ENCODE assay signal across 30 mouse cellular contexts in the genomic region with DNA sequence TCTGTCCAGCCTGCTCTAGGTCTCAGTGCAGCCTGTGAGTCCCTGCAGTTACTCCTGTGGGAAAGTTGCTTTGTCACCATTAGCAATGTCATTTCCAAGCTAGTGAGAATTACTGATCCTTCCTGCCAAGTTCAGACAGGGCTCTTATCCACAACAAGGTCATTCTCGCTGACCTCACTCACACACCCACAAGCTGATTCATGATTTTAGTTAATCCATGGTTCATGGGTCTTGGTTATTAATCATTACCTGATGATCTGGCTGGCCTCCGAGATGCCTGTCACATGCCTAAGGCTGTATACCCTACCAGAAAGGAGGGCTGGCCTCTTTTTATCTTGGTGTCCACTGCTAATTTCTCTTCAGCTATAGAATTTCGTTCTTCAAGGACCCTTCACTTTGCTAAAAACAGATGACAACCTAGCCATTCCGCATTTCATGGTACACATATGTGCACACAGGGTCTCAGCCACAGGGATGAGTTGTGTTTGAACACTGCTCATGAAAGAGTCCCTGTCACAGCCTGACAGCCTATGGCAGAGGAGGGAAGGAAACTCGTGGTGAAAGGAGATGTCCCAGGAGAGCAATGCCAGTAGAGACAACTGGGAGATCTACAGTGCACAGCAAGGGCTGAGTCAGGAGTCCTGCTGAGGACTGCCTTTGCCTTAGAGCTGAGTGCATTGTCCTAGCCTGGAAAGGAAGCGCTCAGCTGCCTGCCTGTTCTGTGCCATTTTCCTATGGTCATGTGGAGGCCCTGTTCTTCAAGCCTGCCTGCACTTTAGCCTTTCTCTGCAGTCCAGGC. TPM values are rescaled to one million over a fixed set of nuclear protein-coding genes. Genes with fewer than 3 reads are reported as not detected.
DNase-seq lines count a peak whose midpoint lies in the region; ATAC-seq and TF ChIP-seq lines count a peak whose summit lies in the region.
"Not testable (repeated sequence)": the region's sequence is repeated elsewhere in the genome, so short reads cannot be mapped to it uniquely, and the experiment has no call there.
"Had no signal": no experiment of that assay in that cellular context is flagged by ENCODE, and none has a peak within 500 bp of the region (broad histone marks: within the 10 kb centered on the region; RNA-seq: fewer than 3 reads in every experiment).

No protein-coding gene starts in this region.

- H3K9me3 ChIP-seq in intestine, postnatal 0 days (ENCODE audit: control insufficient read depth); kidney, embryonic 15.5 days (replicated peaks): not testable (repeated sequence)

- H3K4me2 ChIP-seq in intestine, postnatal 0 days (replicated peaks; ENCODE audit: low read depth); kidney, embryonic 15.5 days: not testable (repeated sequence)

- not testable (repeated sequence) for H3K36me3 ChIP-seq in C2C12 (ENCODE audit: control insufficient read depth, insufficient read depth); intestine, postnatal 0 days (ENCODE audit: control insufficient read depth, insufficient read depth); kidney, embryonic 15.5 days

- not testable (repeated sequence) for H3K79me3 ChIP-seq in C2C12 (ENCODE audit: low read depth)

- H3K79me2 ChIP-seq in C2C12 (ENCODE audit: control insufficient read depth, insufficient read depth) = not testable (repeated sequence)

- H3K4me1 ChIP-seq in intestine, postnatal 0 days (replicated peaks; ENCODE audit: control insufficient read depth, insufficient read depth, low read length); kidney, embryonic 15.5 days: not testable (repeated sequence)

- H3K4me3 ChIP-seq in C2C12 (ENCODE audit: insufficient read depth, poor library complexity, severe bottlenecking); intestine, postnatal 0 days (ENCODE audit: low read depth, low read length); kidney, embryonic 15.5 days (replicated peaks): not testable (repeated sequence)

- ATAC-seq in intestine, postnatal 0 days = peak; percentile 85
- peak; percentile 58 for ATAC-seq in kidney, embryonic 15.5 days (replicated peaks; ENCODE audit: low FRiP score)

- peak overlapping the region; percentile 75 for H3K27ac ChIP-seq in intestine, postnatal 0 days (ENCODE audit: low read depth, low read length)
- peak overlapping the region; percentile 67 for H3K27ac ChIP-seq in kidney, embryonic 15.5 days

- H3K9ac ChIP-seq in intestine, postnatal 0 days (ENCODE audit: low read depth, low read length); kidney, embryonic 15.5 days: not testable (repeated sequence)

- DNase-seq in adrenal gland, adult 8-10 months = peak; percentile 62
- DNase-seq in heart, adult 18-20 months = peak; percentile 36 to 39
- DNase-seq in kidney, postnatal 36 days = peak; percentile 79 to 93
- DNase-seq in ovary, adult 18-20 months (ENCODE audit: low spot score) = peak; percentile 26
- peak; percentile 59 for DNase-seq in urinary bladder, postnatal 14 days (ENCODE audit: low spot score)

- peak overlapping the region; percentile 24 for H3ac ChIP-seq in C2C12 (ENCODE audit: control insufficient read depth, insufficient read length, low read depth)

- not testable (repeated sequence) for TF ChIP-seq CTCF in C2C12 (IDR thresholded peaks at IDR 0.05; ENCODE audit: control insufficient read depth, insufficient read depth, insufficient read length); intestine, postnatal 0 days (IDR thresholded peaks at IDR 0.05; ENCODE audit: low read depth)

- WGBS in intestine, postnatal 0 days = 46% methylated on average over 6 of the region's 6 CpGs
- WGBS in kidney, embryonic 15.5 days = 65% methylated on average over 6 of the region's 6 CpGs

- H3K27me3 ChIP-seq in C2C12 (ENCODE audit: control insufficient read depth, insufficient read depth, insufficient read length); intestine, postnatal 0 days (replicated peaks; ENCODE audit: control insufficient read depth, insufficient read depth, low read length); kidney, embryonic 15.5 days: not testable (repeated sequence)

TF ChIP-seq in C2C12, 6 proteins besides CTCF, POLR2A, EP300 and RAD21:
- TF ChIP-seq MYOD1 (IDR thresholded peaks at IDR 0.05; ENCODE audit: control insufficient read depth, insufficient read length, low read depth) = peak; percentile 5
- peak; percentile 31 for TF ChIP-seq USF1 (IDR thresholded peaks at IDR 0.05; ENCODE audit: low read depth)

RNA-seq across cellular contexts. Expression of a gene that starts 7.2 kb away (rescaled TPM):
- polyA plus RNA-seq in C2C12 (2012; fragmentation: generic; extraction: Trizol) = 0.09 TPM
- 1 to 10 TPM in 2 of 4 experiments, not detected in 2; 6.1 to 7.5 TPM for total RNA-seq in adrenal gland, adult 8-10 months (2022)
- 1 to 10 TPM; 2.1 to 2.2 TPM for total RNA-seq in heart, adult 18-20 months (2021)
- 94.5 and 130 TPM in 2 replicates for polyA plus RNA-seq in intestine, postnatal 0 days (2015; fragmentation: Nextera tagmentation; extraction: Ambion mirVana)
- polyA plus RNA-seq in kidney, embryonic 15.5 days (2015; fragmentation: Nextera tagmentation; extraction: Ambion mirVana) = 41.3 and 45.0 TPM in 2 replicates
- total RNA-seq: common myeloid progenitor, adult 5-6 weeks; gastrocnemius, adult 2 months; gastrocnemius, postnatal 4 days; heart, postnatal 14 days; hindbrain, postnatal 0 days; megakaryocyte, adult 5-6 weeks; monocyte, adult 5-6 weeks had no signal
- polyA plus RNA-seq: forebrain, embryonic 14.5 days; frontal cortex, adult 2 months; heart, embryonic 12.5 days; hindbrain, embryonic 11.5 days; hindbrain, postnatal 0 days; large intestine, adult 2 months; liver, embryonic 13.5 days; midbrain, embryonic 13.5 days; neural tube, embryonic 11.5 days had no signal

RNA-seq across cellular contexts. Expression of a gene that starts 19.6 kb away (rescaled TPM):
- polyA plus RNA-seq in C2C12 (2012; fragmentation: generic; extraction: Trizol) = 0.34 TPM
- total RNA-seq in adrenal gland, adult 8-10 months (2022) = not detected
- not detected for total RNA-seq in heart, adult 18-20 months (2021)
- not detected in 2 replicates for polyA plus RNA-seq in intestine, postnatal 0 days (2015; fragmentation: Nextera tagmentation; extraction: Ambion mirVana)
- not detected in 2 replicates for polyA plus RNA-seq in kidney, embryonic 15.5 days (2015; fragmentation: Nextera tagmentation; extraction: Ambion mirVana)
- total RNA-seq: adrenal gland, postnatal 4 days; common myeloid progenitor, adult 5-6 weeks; gastrocnemius, adult 2 months; gastrocnemius, postnatal 4 days; heart, postnatal 14 days; left cerebral cortex, adult 18-20 months; left cerebral cortex, postnatal 25 days; megakaryocyte, adult 5-6 weeks; monocyte, adult 5-6 weeks had no signal
- polyA plus RNA-seq: heart, embryonic 12.5 days; large intestine, adult 2 months; liver, embryonic 13.5 days; lung, embryonic 14.5 days; spleen, adult 2 months had no signal

RNA-seq across cellular contexts. Expression of a gene that starts 21.0 kb away (rescaled TPM):
- polyA plus RNA-seq in C2C12 (2012; fragmentation: generic; extraction: Trizol) = not detected
- not detected for total RNA-seq in adrenal gland, adult 8-10 months (2022)
- not detected for total RNA-seq in heart, adult 18-20 months (2021)
- not detected in 2 replicates for polyA plus RNA-seq in intestine, postnatal 0 days (2015; fragmentation: Nextera tagmentation; extraction: Ambion mirVana)
- not detected in 2 replicates for polyA plus RNA-seq in kidney, embryonic 15.5 days (2015; fragmentation: Nextera tagmentation; extraction: Ambion mirVana)
- total RNA-seq: adrenal gland, postnatal 4 days; common myeloid progenitor, adult 5-6 weeks; gastrocnemius, adult 2 months; gastrocnemius, postnatal 4 days; heart, postnatal 14 days; hindbrain, postnatal 0 days; left cerebral cortex, adult 18-20 months; left cerebral cortex, postnatal 25 days; megakaryocyte, adult 5-6 weeks; monocyte, adult 5-6 weeks had no signal
- polyA plus RNA-seq: embryonic facial prominence, embryonic 15.5 days; forebrain, embryonic 14.5 days; frontal cortex, adult 2 months; heart, embryonic 12.5 days; hindbrain, embryonic 11.5 days; hindbrain, postnatal 0 days; large intestine, adult 2 months; limb, embryonic 13.5 days; liver, embryonic 13.5 days; lung, embryonic 14.5 days; midbrain, embryonic 13.5 days; neural tube, embryonic 11.5 days; spleen, adult 2 months had no signal

RNA-seq across cellular contexts. Expression of a gene that starts 30.1 kb away (rescaled TPM):
- 0.02 TPM for polyA plus RNA-seq in C2C12 (2012; fragmentation: generic; extraction: Trizol)
- not detected for total RNA-seq in adrenal gland, adult 8-10 months (2022)
- not detected for total RNA-seq in heart, adult 18-20 months (2021)
- polyA plus RNA-seq in intestine, postnatal 0 days (2015; fragmentation: Nextera tagmentation; extraction: Ambion mirVana) = 0.47 and 0.51 TPM in 2 replicates
- polyA plus RNA-seq in kidney, embryonic 15.5 days (2015; fragmentation: Nextera tagmentation; extraction: Ambion mirVana) = 1.3 and 1.9 TPM in 2 replicates
- total RNA-seq: common myeloid progenitor, adult 5-6 weeks; gastrocnemius, adult 2 months; heart, postnatal 14 days; left cerebral cortex, adult 18-20 months; megakaryocyte, adult 5-6 weeks; monocyte, adult 5-6 weeks had no signal
- polyA plus RNA-seq: spleen, adult 2 months had no signal

RNA-seq across cellular contexts. Expression of a gene that starts 33.8 kb away (rescaled TPM):
- not detected for polyA plus RNA-seq in C2C12 (2012; fragmentation: generic; extraction: Trizol)
- total RNA-seq in adrenal gland, adult 8-10 months (2022) = not detected
- not detected for total RNA-seq in heart, adult 18-20 months (2021)
- not detected in 2 replicates for polyA plus RNA-seq in intestine, postnatal 0 days (2015; fragmentation: Nextera tagmentation; extraction: Ambion mirVana)
- not detected in 2 replicates for polyA plus RNA-seq in kidney, embryonic 15.5 days (2015; fragmentation: Nextera tagmentation; extraction: Ambion mirVana)
- total RNA-seq: adrenal gland, postnatal 4 days; common myeloid progenitor, adult 5-6 weeks; gastrocnemius, adult 2 months; gastrocnemius, postnatal 4 days; heart, postnatal 14 days; hindbrain, postnatal 0 days; left cerebral cortex, adult 18-20 months; left cerebral cortex, postnatal 25 days; megakaryocyte, adult 5-6 weeks; monocyte, adult 5-6 weeks had no signal
- polyA plus RNA-seq: embryonic facial prominence, embryonic 15.5 days; forebrain, embryonic 14.5 days; frontal cortex, adult 2 months; heart, embryonic 12.5 days; hindbrain, embryonic 11.5 days; hindbrain, postnatal 0 days; large intestine, adult 2 months; limb, embryonic 13.5 days; liver, embryonic 13.5 days; lung, embryonic 14.5 days; midbrain, embryonic 13.5 days; neural tube, embryonic 11.5 days; spleen, adult 2 months had no signal

Comparison
In these comparisons a context has a peak if more than half of its experiments do, and no peak if none do; other contexts are left out.
1. DNase-seq: peak in every context shown above with its lines; median percentile 86 in kidney, postnatal 36 days; 62 in adrenal gland, adult 8-10 months; 59 in urinary bladder, postnatal 14 days; 38 in heart, adult 18-20 months; 26 in ovary, adult 18-20 months.
2. RNA of a gene that starts 7.2 kb away (polyA plus RNA-seq): 94.5 to 130 TPM in intestine, postnatal 0 days and 41.3 to 45.0 TPM in kidney, embryonic 15.5 days; 0.09 TPM in C2C12 (single experiment); every median in the first group is over 10 times any median in the second.